Comparison of ENCODE assay signal across 23 mouse cellular contexts in the genomic region with DNA sequence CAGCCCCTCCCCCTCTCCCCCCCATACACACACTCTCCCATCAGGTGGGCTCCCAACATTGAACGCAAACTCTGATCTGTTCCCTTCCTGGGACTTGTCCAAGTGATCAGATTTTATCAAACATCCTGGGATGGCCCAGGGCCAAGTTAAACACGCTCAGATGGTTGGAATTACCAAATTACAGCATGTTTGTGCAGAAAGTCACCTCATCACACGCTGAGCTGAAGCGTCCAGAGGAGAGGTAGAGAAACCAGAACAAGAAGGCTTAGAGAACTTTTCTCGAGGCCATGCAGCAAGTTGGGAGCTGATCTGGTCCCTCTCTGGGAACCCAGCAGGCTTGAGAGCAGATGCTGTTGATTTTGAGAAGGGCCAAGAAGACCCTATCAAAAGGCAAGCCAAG.
"Had no signal": no experiment of that assay in that cellular context is flagged by ENCODE, and none has a peak within 500 bp of the region (broad histone marks: within the 10 kb centered on the region; RNA-seq: fewer than 3 reads in every experiment).

No protein-coding gene starts in this region.

- ATAC-seq: lung, postnatal 0 days; midbrain, embryonic 13.5 days; midbrain, embryonic 16.5 days had no signal

- DNase-seq: kidney, adult 8-10 months; kidney, postnatal 10 days; kidney, postnatal 36 days; left cerebral cortex, postnatal 4 days; liver, embryonic 13.5 days; lung, adult 2 months; lung, postnatal 36 days; retina, postnatal 1 day; right cerebral cortex, postnatal 25 days; spleen, adult 18-20 months; thymus, adult 18-20 months; thymus, postnatal 36 days had no signal

- H3K4me1 ChIP-seq: liver, embryonic 13.5 days; megakaryocyte, embryonic 14.5 days; stomach, embryonic 15.5 days had no signal

- H3K27me3 ChIP-seq: kidney, embryonic 15.5 days; limb, embryonic 12.5 days; limb, embryonic 15.5 days; liver, embryonic 13.5 days; midbrain, embryonic 13.5 days; neural tube, embryonic 13.5 days; stomach, embryonic 15.5 days had no signal

- H3K36me3 ChIP-seq: kidney, embryonic 15.5 days; limb, embryonic 12.5 days; limb, embryonic 15.5 days; liver, embryonic 13.5 days; midbrain, embryonic 10.5 days; midbrain, embryonic 13.5 days; neural tube, embryonic 13.5 days; stomach, embryonic 15.5 days had no signal

- H3K4me3 ChIP-seq: kidney, embryonic 15.5 days; limb, embryonic 12.5 days; limb, embryonic 15.5 days; liver, embryonic 13.5 days; megakaryocyte, embryonic 14.5 days; midbrain, embryonic 10.5 days; midbrain, embryonic 13.5 days; myocyte; neural tube, embryonic 13.5 days; stomach, embryonic 15.5 days had no signal

- H3K4me2 ChIP-seq: kidney, embryonic 15.5 days; limb, embryonic 12.5 days; limb, embryonic 15.5 days; liver, embryonic 13.5 days; midbrain, embryonic 13.5 days; neural tube, embryonic 13.5 days; stomach, embryonic 15.5 days had no signal

- H3K27ac ChIP-seq: kidney, embryonic 15.5 days; limb, embryonic 12.5 days; limb, embryonic 15.5 days; liver, embryonic 13.5 days; midbrain, embryonic 10.5 days; midbrain, embryonic 13.5 days; neural tube, embryonic 13.5 days; stomach, embryonic 15.5 days had no signal

- H3K9me3 ChIP-seq: kidney, embryonic 15.5 days; limb, embryonic 12.5 days; limb, embryonic 15.5 days; liver, embryonic 13.5 days; megakaryocyte, embryonic 14.5 days; midbrain, embryonic 10.5 days; midbrain, embryonic 13.5 days; neural tube, embryonic 13.5 days; stomach, embryonic 15.5 days had no signal

- H3K9ac ChIP-seq: kidney, embryonic 15.5 days; limb, embryonic 12.5 days; limb, embryonic 15.5 days; liver, embryonic 13.5 days; midbrain, embryonic 13.5 days; neural tube, embryonic 13.5 days; stomach, embryonic 15.5 days had no signal
